31 mouse cellular contexts compared by ENCODE assay signal in genomic region chr11:86540476-86540845, GRCm38 (mm10).
"Had no signal": no experiment of that assay in that cellular context is flagged by ENCODE, and none has a peak within 500 bp of the region (broad histone marks: within the 10 kb centered on the region; RNA-seq: fewer than 3 reads in every experiment).

No protein-coding gene starts in this region.

- H3K4me1 ChIP-seq: neural tube, embryonic 12.5 days had no signal

- H3K4me2 ChIP-seq: limb, embryonic 12.5 days; limb, embryonic 13.5 days; limb, embryonic 15.5 days; liver, embryonic 11.5 days; liver, embryonic 12.5 days; liver, embryonic 13.5 days; liver, embryonic 15.5 days; lung, embryonic 14.5 days; lung, embryonic 15.5 days; midbrain, embryonic 11.5 days; midbrain, embryonic 12.5 days; midbrain, embryonic 13.5 days; midbrain, embryonic 15.5 days; neural tube, embryonic 12.5 days had no signal

- H3K27me3 ChIP-seq: limb, embryonic 12.5 days; limb, embryonic 13.5 days; limb, embryonic 15.5 days; liver, embryonic 12.5 days; liver, embryonic 13.5 days; liver, embryonic 15.5 days; lung, embryonic 15.5 days; megakaryocyte, embryonic 14.5 days; midbrain, embryonic 12.5 days; midbrain, embryonic 13.5 days; midbrain, embryonic 15.5 days; neural tube, embryonic 12.5 days had no signal

- H3K9ac ChIP-seq: limb, embryonic 12.5 days; limb, embryonic 13.5 days; limb, embryonic 15.5 days; liver, embryonic 12.5 days; liver, embryonic 13.5 days; liver, embryonic 14.5 days; liver, embryonic 15.5 days; lung, embryonic 14.5 days; lung, embryonic 15.5 days; midbrain, embryonic 12.5 days; midbrain, embryonic 13.5 days; midbrain, embryonic 15.5 days; neural tube, embryonic 12.5 days had no signal

- DNase-seq: left cerebral cortex, postnatal 4 days; liver; liver, embryonic 13.5 days; lung, adult 18-20 months; lung, adult 2 months; lung, embryonic 14.5 days; lung, postnatal 10 days; lung, postnatal 14 days; lung, postnatal 36 days; lung, postnatal 4 days; midbrain, embryonic 14.5 days had no signal

- H3K36me3 ChIP-seq: limb, embryonic 15.5 days; lung, embryonic 15.5 days; midbrain, embryonic 12.5 days; midbrain, embryonic 13.5 days; midbrain, embryonic 15.5 days; neural tube, embryonic 12.5 days had no signal

- H3K9me3 ChIP-seq: limb, embryonic 10.5 days; limb, embryonic 12.5 days; limb, embryonic 13.5 days; limb, embryonic 15.5 days; liver, embryonic 12.5 days; liver, embryonic 13.5 days; liver, embryonic 15.5 days; lung, embryonic 15.5 days; megakaryocyte, embryonic 14.5 days; midbrain, embryonic 10.5 days; midbrain, embryonic 12.5 days; midbrain, embryonic 13.5 days; midbrain, embryonic 15.5 days; neural tube, embryonic 12.5 days had no signal

- H3K27ac ChIP-seq: limb, embryonic 10.5 days; limb, embryonic 12.5 days; limb, embryonic 13.5 days; limb, embryonic 15.5 days; liver, embryonic 12.5 days; liver, embryonic 13.5 days; liver, embryonic 14.5 days; liver, embryonic 15.5 days; lung, embryonic 15.5 days; macrophage; midbrain, embryonic 10.5 days; midbrain, embryonic 12.5 days; midbrain, embryonic 13.5 days; midbrain, embryonic 15.5 days; neural tube, embryonic 12.5 days had no signal

- H3K4me3 ChIP-seq: limb, embryonic 10.5 days; limb, embryonic 12.5 days; limb, embryonic 13.5 days; limb, embryonic 15.5 days; liver, embryonic 12.5 days; liver, embryonic 13.5 days; liver, embryonic 15.5 days; lung, embryonic 15.5 days; megakaryocyte, embryonic 14.5 days; midbrain, embryonic 10.5 days; midbrain, embryonic 12.5 days; midbrain, embryonic 13.5 days; midbrain, embryonic 15.5 days; myocyte; neural tube, embryonic 12.5 days had no signal

- ATAC-seq: liver, embryonic 12.5 days; lung, postnatal 0 days; midbrain, embryonic 13.5 days; midbrain, embryonic 15.5 days; midbrain, embryonic 16.5 days had no signal
